Mouse (Mus musculus) midbrain, embryonic 14.5 days (tissue): ENCODE measurements around the gene Gm48551. TPM values are rescaled to one million over a fixed set of nuclear protein-coding genes. Genes with fewer than 3 reads are reported as not detected.

Experiments used
- ATAC-seq: fragments of 200-750 bp; cut with Nextera tagmentation; 2 replicates; pipeline ENCODE4 v1.8.0; 2017; ENCODE audit warnings: moderate number of reproducible peaks, moderate library complexity; ENCODE audit not compliant: low FRiP score, low TSS enrichment
- DNase-seq: peaks from one replicate; pipeline ENCODE4 v3.0.0-alpha.2; 2015
- H3K27ac ChIP-seq: fragments of 300-500 bp; sonication (generic); replicated peaks from 2 replicates; pipeline ENCODE4 v1.5.1; 2014; ENCODE audit warnings: mild to moderate bottlenecking, low read depth, low read length, moderate library complexity
- H3K27me3 ChIP-seq: fragments of 300-500 bp; sonication (generic); 2 replicates; pipeline ENCODE4 v1.6.1; 2014; ENCODE audit warnings: low read length, control low read depth, mixed read lengths; ENCODE audit not compliant: control insufficient read depth, insufficient read depth
- H3K36me3 ChIP-seq: fragments of 300-500 bp; sonication (generic); 2 replicates; pipeline ENCODE4 v1.6.1; 2014; ENCODE audit warnings: low read length, control low read depth; ENCODE audit not compliant: control insufficient read depth, insufficient read depth
- H3K4me1 ChIP-seq: fragments of 300-500 bp; sonication (generic); 2 replicates; pipeline ENCODE4 v1.6.1; 2014; ENCODE audit warnings: mild to moderate bottlenecking, antibody characterized with exemption, low read length, control low read depth; ENCODE audit not compliant: control insufficient read depth, insufficient read depth
- H3K4me2 ChIP-seq: fragments of 300-500 bp; sonication (generic); 2 replicates; pipeline ENCODE4 v1.6.1; 2014; ENCODE audit warnings: mild to moderate bottlenecking, low read length, moderate library complexity
- H3K4me3 ChIP-seq: fragments of 300-500 bp; sonication (generic); replicated peaks from 2 replicates; pipeline ENCODE4 v1.5.1; 2014; ENCODE audit warnings: low read depth, low read length
- H3K9ac ChIP-seq: fragments of 300-500 bp; sonication (generic); replicated peaks from 2 replicates; pipeline ENCODE4 v1.6.1; 2014; ENCODE audit warnings: mild to moderate bottlenecking, low read length, moderate library complexity
- H3K9me3 ChIP-seq: fragments of 300-500 bp; sonication (generic); 2 replicates; pipeline ENCODE4 v1.6.1; 2016; ENCODE audit warnings: low read length, control low read depth, mixed read lengths; ENCODE audit not compliant: control insufficient read depth
- WGBS: fragments of 180-500 bp; shearing (Covaris S2); extraction: QIAGEN DNeasy Blood & Tissue Kit; methylation state at CpG from one replicate; pipeline ENCODE4 v1.1.7; 2014; 5-methylcytosine and 5-hydroxymethylcytosine counted together
- polyA plus RNA-seq: library from polyadenylated mRNA; unstranded; fragments of >200 nt; fragmentation: Nextera tagmentation; extraction: Ambion mirVana; gene quantifications from 2 replicates; pipeline ENCODE4 v1.2.1, GENCODE M21; 2014

Gm48551 gene
- polyA plus RNA-seq, 1 experiment from 2014 or later, result 4.5 TPM

- peak; percentile 0 for DNase-seq
- 63% methylated on average over 4 of the region's 4 CpGs for WGBS
- peaks cover 26% of the 10 kb centered on the region for H3K4me1 ChIP-seq
Observed at GRCm38 (mm10) chr10:81421041-81421796, 37.0 kb downstream of the Gm48551 start.

GRCm38 (mm10) chr10:81421797-81422100 is 37.5 kb downstream of the Gm48551 start:
- H3K4me1 ChIP-seq, result peaks cover 26% of the 10 kb centered on the region
- no peak for ATAC-seq

More at GRCm38 (mm10) chr10:81421041-81421796, 37.0 kb downstream of the Gm48551 start:
- Histone ChIP-seq H3K4me2 (no peak overlapping the region), H3K36me3 (0 out of 2 replicates have a peak, but pooled peaks cover 2% of the 10 kb centered on the region), H3K9ac (no peak overlapping the region), H3K4me3 (no peak overlapping the region), H3K27ac (no peak overlapping the region), H3K9me3 (no peaks in the 10 kb centered on the region), H3K27me3 (peaks cover 10% of the 10 kb centered on the region; the same call in 1 of the 2 replicates)
- ATAC-seq, result no peak

GRCm38 (mm10) chr10:81422191-81422590 is 37.9 kb downstream of the Gm48551 start:
- H3K4me3 ChIP-seq, result no peak overlapping the region
- H3K4me1 ChIP-seq, result peaks cover 24% of the 10 kb centered on the region
- DNase-seq, result no peak
- 86% methylated on average over 6 of the region's 6 CpGs for WGBS
- H3K9me3 ChIP-seq, result no peaks in the 10 kb centered on the region
- 0 out of 2 replicates have a peak, but pooled peaks cover 2% of the 10 kb centered on the region for H3K36me3 ChIP-seq
- peaks cover 10% of the 10 kb centered on the region; the same call in 1 of the 2 replicates for H3K27me3 ChIP-seq
- no peak overlapping the region for H3K4me2 ChIP-seq
- no peak overlapping the region for H3K9ac ChIP-seq
- no peak overlapping the region for H3K27ac ChIP-seq
- no peak for ATAC-seq

More at GRCm38 (mm10) chr10:81421797-81422100, 37.5 kb downstream of the Gm48551 start:
- Histone ChIP-seq H3K36me3 (0 out of 2 replicates have a peak, but pooled peaks cover 2% of the 10 kb centered on the region), H3K27ac (no peak overlapping the region), H3K9ac (no peak overlapping the region), H3K9me3 (no peaks in the 10 kb centered on the region), H3K27me3 (peaks cover 10% of the 10 kb centered on the region; the same call in 1 of the 2 replicates), H3K4me3 (no peak overlapping the region), H3K4me2 (no peak overlapping the region)
- WGBS, result 75% methylated on average over 5 of the region's 5 CpGs
- DNase-seq, result no peak

- H3K36me3 ChIP-seq, result 0 out of 2 replicates have a peak, but pooled peaks cover 2% of the 10 kb centered on the region
- 77% methylated on average over 3 of the region's 3 CpGs for WGBS
- no peak overlapping the region for H3K4me3 ChIP-seq
- H3K9ac ChIP-seq, result no peak overlapping the region
- H3K4me2 ChIP-seq, result no peak overlapping the region
- H3K9me3 ChIP-seq, result no peaks in the 10 kb centered on the region
- H3K27me3 ChIP-seq, result peaks cover 15% of the 10 kb centered on the region; the same call in 1 of the 2 replicates
- no peak overlapping the region for H3K27ac ChIP-seq
- peaks cover 21% of the 10 kb centered on the region for H3K4me1 ChIP-seq
- no peak for DNase-seq
- ATAC-seq, result no peak
Observed at GRCm38 (mm10) chr10:81422661-81423217, 38.5 kb downstream of the Gm48551 start.

GRCm38 (mm10) chr10:81423476-81424245 is 39.4 kb downstream of the Gm48551 start:
- Histone ChIP-seq H3K36me3 (0 out of 2 replicates have a peak, but pooled peaks cover 2% of the 10 kb centered on the region), H3K27ac (no peak overlapping the region), H3K9me3 (no peaks in the 10 kb centered on the region), H3K4me2 (no peak overlapping the region), H3K27me3 (peaks cover 23% of the 10 kb centered on the region; the same call in 1 of the 2 replicates), H3K9ac (no peak overlapping the region), H3K4me3 (no peak overlapping the region), H3K4me1 (peaks cover 16% of the 10 kb centered on the region)
- ATAC-seq, result no peak
- no peak for DNase-seq
- WGBS, result 71% methylated on average over 4 of the region's 4 CpGs

- Histone ChIP-seq H3K9me3 (no peaks in the 10 kb centered on the region), H3K27ac (no peak overlapping the region), H3K36me3 (0 out of 2 replicates have a peak, but pooled peaks cover 2% of the 10 kb centered on the region), H3K4me1 (peaks cover 13% of the 10 kb centered on the region), H3K9ac (peak overlapping the region; percentile 20; the same call in 1 of the 2 replicates), H3K4me2 (peak overlapping the region; percentile 6; the same call in 1 of the 2 replicates), H3K4me3 (no peak overlapping the region), H3K27me3 (peaks cover 23% of the 10 kb centered on the region; the same call in 1 of the 2 replicates)
- ATAC-seq, result no peak
- peak; percentile 21 for DNase-seq
- WGBS, result 6% methylated on average over 25 of the region's 25 CpGs
Observed at GRCm38 (mm10) chr10:81424246-81425051, 40.2 kb downstream of the Gm48551 start.

- DNase-seq, result peak; percentile 4
- Histone ChIP-seq H3K4me3 (no peak overlapping the region), H3K9me3 (no peaks in the 10 kb centered on the region), H3K27me3 (peaks cover 23% of the 10 kb centered on the region; the same call in 1 of the 2 replicates), H3K4me2 (peak overlapping the region; percentile 60), H3K27ac (no peak overlapping the region), H3K9ac (no peak overlapping the region), H3K36me3 (no peaks in the 10 kb centered on the region), H3K4me1 (peaks cover 17% of the 10 kb centered on the region)
- ATAC-seq, result no peak
- 29% methylated on average over 10 of the region's 10 CpGs for WGBS
Observed at GRCm38 (mm10) chr10:81425236-81425850, 41.1 kb downstream of the Gm48551 start.
